Mouse (Mus musculus) lung, embryonic 16.5 days (tissue): ENCODE data around the gene Nprl2. TPM values are rescaled to one million over a fixed set of nuclear protein-coding genes. Genes with fewer than 3 reads are reported as not detected.
A peak's percentile ranks its signal among the peaks of the same experiment; 100 is the strongest.

Experiments used
- ATAC-seq: fragments of 200-750 bp; cut with Nextera tagmentation; 2 replicates; pipeline ENCODE4 v1.8.0; 2017; ENCODE audit warnings: low read depth, mild to moderate bottlenecking, moderate library complexity
- H3K27ac ChIP-seq: fragments of 300-500 bp; sonication (generic); 2 replicates; pipeline ENCODE4 v1.5.1; 2014; ENCODE audit warnings: mild to moderate bottlenecking, control low read depth, low read length
- H3K27me3 ChIP-seq: fragments of 300-500 bp; sonication (generic); 2 replicates; pipeline ENCODE4 v1.6.1; 2014; ENCODE audit warnings: low read depth, low read length, mixed read lengths; ENCODE audit not compliant: control insufficient read depth, insufficient read depth
- H3K36me3 ChIP-seq: fragments of 300-500 bp; sonication (generic); 2 replicates; pipeline ENCODE4 v1.6.1; 2014; ENCODE audit warnings: low read length; ENCODE audit not compliant: control insufficient read depth, insufficient read depth
- H3K4me1 ChIP-seq: fragments of 300-500 bp; sonication (generic); replicated peaks from 2 replicates; pipeline ENCODE4 v1.6.1; 2014; ENCODE audit warnings: low read length, mixed read lengths; ENCODE audit not compliant: control insufficient read depth, insufficient read depth
- H3K4me2 ChIP-seq: fragments of 300-500 bp; sonication (generic); 2 replicates; pipeline ENCODE4 v1.6.1; 2014; ENCODE audit warnings: low read depth, low read length, control low read depth
- H3K4me3 ChIP-seq: fragments of 300-500 bp; sonication (generic); 2 replicates; pipeline ENCODE4 v1.5.1; 2014; ENCODE audit warnings: mild to moderate bottlenecking, low read length, control low read depth
- H3K9ac ChIP-seq: fragments of 300-500 bp; sonication (generic); 2 replicates; pipeline ENCODE4 v1.6.1; 2014; ENCODE audit warnings: low read length, control low read depth
- H3K9me3 ChIP-seq: fragments of 300-500 bp; sonication (generic); 2 replicates; pipeline ENCODE4 v1.6.1; 2016; ENCODE audit warnings: low read length; ENCODE audit not compliant: control insufficient read depth
- WGBS: fragments of 180-500 bp; shearing (Covaris S2); extraction: QIAGEN DNeasy Blood & Tissue Kit; methylation state at CpG from one replicate; pipeline ENCODE4 v1.1.7; 2014; 5-methylcytosine and 5-hydroxymethylcytosine counted together
- polyA plus RNA-seq: library from polyadenylated mRNA; unstranded; fragments of >200 nt; fragmentation: Nextera tagmentation; extraction: Ambion mirVana; gene quantifications from 2 replicates; pipeline ENCODE4 v1.2.1, GENCODE M21; 2015

Gene Nprl2
- polyA plus RNA-seq, 1 experiment from 2014 or later: 43.7 TPM

DNA sequence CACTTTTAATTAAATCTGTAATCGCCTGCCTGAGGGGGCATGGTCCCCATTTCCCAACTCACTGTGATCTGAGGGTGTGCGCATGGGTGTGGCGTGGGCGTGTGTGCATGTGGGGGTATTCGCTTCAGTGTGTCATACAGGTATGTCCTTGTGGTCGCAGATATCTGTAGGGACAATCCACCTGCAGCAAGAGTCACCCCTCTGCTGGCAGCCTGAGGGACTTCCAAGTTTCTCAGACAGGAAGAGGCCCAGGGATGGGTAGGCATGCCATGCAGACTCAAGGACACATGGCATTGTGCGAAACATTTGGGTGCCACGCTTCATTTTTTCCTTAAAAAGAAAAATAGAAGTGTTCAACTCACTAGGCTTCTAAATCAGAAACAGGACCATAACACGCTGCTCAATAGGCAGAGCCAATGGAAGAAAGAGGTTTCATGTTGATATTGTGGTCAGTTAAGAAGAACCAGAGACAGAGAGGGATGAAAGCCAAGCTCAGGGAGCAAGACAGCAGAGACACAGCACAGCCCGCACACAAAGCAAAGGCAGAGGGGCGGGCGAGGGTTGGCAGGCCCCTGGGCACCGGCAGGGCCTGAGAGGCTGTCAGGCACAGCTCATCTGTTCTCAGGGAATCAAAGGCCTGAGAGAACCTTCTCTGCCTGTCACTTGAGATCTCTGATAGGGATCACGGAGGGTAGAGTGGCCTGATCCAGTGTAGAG, 31.5 kb upstream of the Nprl2 start:
- no peak for ATAC-seq
- Histone ChIP-seq H3K36me3 (no peaks in the 10 kb centered on the region), H3K27ac (no peak overlapping the region), H3K9ac (no peak overlapping the region), H3K4me1 (no peaks in the 10 kb centered on the region), H3K4me3 (no peak overlapping the region), H3K9me3 (no peaks in the 10 kb centered on the region), H3K27me3 (no peaks in the 10 kb centered on the region; the same call in 1 of the 2 replicates), H3K4me2 (no peak overlapping the region)
- 74% methylated on average over 14 of the region's 14 CpGs for WGBS

DNA sequence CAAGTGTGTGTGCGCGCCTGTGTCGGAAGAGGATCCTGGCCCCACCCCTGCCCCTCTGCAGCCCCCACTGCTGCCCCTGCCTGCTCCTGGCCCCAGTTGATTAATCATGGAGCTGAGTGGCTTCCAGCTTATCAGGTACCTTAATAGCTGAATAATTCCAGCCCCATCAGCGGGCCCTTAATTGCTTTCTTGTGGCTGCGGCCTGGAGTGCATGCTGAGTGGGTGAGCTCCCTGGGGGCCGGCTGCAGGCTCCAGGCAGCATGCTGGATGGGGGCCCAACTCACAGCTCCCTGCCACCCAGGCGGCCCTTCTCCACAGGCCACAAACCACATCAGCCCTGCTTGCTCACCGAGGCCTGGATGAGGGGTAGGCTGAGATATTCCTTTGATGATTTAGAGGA, 30.6 kb upstream of the Nprl2 start:
- no peaks in the 10 kb centered on the region for H3K4me1 ChIP-seq
- WGBS: 50% methylated on average over 8 of the region's 8 CpGs
- H3K9me3 ChIP-seq: no peaks in the 10 kb centered on the region
- H3K4me2 ChIP-seq: no peak overlapping the region
- ATAC-seq: no peak
- no peak overlapping the region for H3K9ac ChIP-seq
- no peak overlapping the region for H3K4me3 ChIP-seq
- no peaks in the 10 kb centered on the region for H3K36me3 ChIP-seq
- no peak overlapping the region for H3K27ac ChIP-seq
- H3K27me3 ChIP-seq: no peaks in the 10 kb centered on the region; the same call in 1 of the 2 replicates

GRCm38 (mm10) chr9:107512326-107512725, 29.7 kb upstream of the Nprl2 start:
- no peak overlapping the region for H3K4me3 ChIP-seq
- H3K9me3 ChIP-seq: no peaks in the 10 kb centered on the region
- no peaks in the 10 kb centered on the region; the same call in 1 of the 2 replicates for H3K27me3 ChIP-seq
- no peak for ATAC-seq
- no peak overlapping the region for H3K27ac ChIP-seq
- no peaks in the 10 kb centered on the region for H3K36me3 ChIP-seq
- WGBS: 73% methylated on average over 16 of the region's 16 CpGs
- no peak overlapping the region for H3K9ac ChIP-seq
- no peaks in the 10 kb centered on the region for H3K4me1 ChIP-seq
- no peak overlapping the region for H3K4me2 ChIP-seq

GRCm38 (mm10) chr9:107514303-107514955, 27.6 kb upstream of the Nprl2 start:
- Histone ChIP-seq H3K4me1 (no peaks in the 10 kb centered on the region), H3K9ac (no peak overlapping the region), H3K36me3 (no peaks in the 10 kb centered on the region), H3K4me2 (no peak overlapping the region), H3K4me3 (no peak overlapping the region), H3K27me3 (no peaks in the 10 kb centered on the region; the same call in 1 of the 2 replicates), H3K27ac (no peak overlapping the region), H3K9me3 (no peaks in the 10 kb centered on the region)
- no peak for ATAC-seq
- 11% methylated on average over 14 of the region's 14 CpGs for WGBS

GRCm38 (mm10) chr9:107520331-107520730, 21.7 kb upstream of the Nprl2 start:
- Histone ChIP-seq H3K4me2 (no peak overlapping the region), H3K36me3 (no peaks in the 10 kb centered on the region), H3K4me1 (peaks cover 9% of the 10 kb centered on the region), H3K27me3 (peaks cover 4% of the 10 kb centered on the region), H3K4me3 (no peak overlapping the region), H3K9ac (no peak overlapping the region), H3K27ac (no peak overlapping the region), H3K9me3 (no peaks in the 10 kb centered on the region)
- 57% methylated on average over 6 of the region's 6 CpGs for WGBS
- ATAC-seq: no peak

- Histone ChIP-seq H3K4me2 (peak overlapping the region; percentile 51; the same call in 1 of the 2 replicates), H3K4me3 (no peak overlapping the region), H3K27ac (no peak overlapping the region), H3K36me3 (no peaks in the 10 kb centered on the region), H3K9me3 (no peaks in the 10 kb centered on the region), H3K9ac (no peak overlapping the region), H3K4me1 (peaks cover 9% of the 10 kb centered on the region), H3K27me3 (peaks cover 13% of the 10 kb centered on the region)
- no peak for ATAC-seq
- 36% methylated on average over 5 of the region's 5 CpGs for WGBS
These were observed 20.8 kb upstream of the Nprl2 start for GRCm38 (mm10) chr9:107521190-107521589.

- Histone ChIP-seq H3K9me3 (no peaks in the 10 kb centered on the region), H3K4me1 (peaks cover 15% of the 10 kb centered on the region), H3K4me3 (peak overlapping the region; percentile 31), H3K27me3 (peaks cover 14% of the 10 kb centered on the region), H3K27ac (no peak overlapping the region), H3K9ac (peak overlapping the region; percentile 43), H3K36me3 (no peaks in the 10 kb centered on the region), H3K4me2 (peak overlapping the region; percentile 51)
- WGBS: 17% methylated on average over 25 of the region's 25 CpGs
- ATAC-seq: peak; percentile 31; the same call in 1 of the 2 replicates
These were observed 20.2 kb upstream of the Nprl2 start for GRCm38 (mm10) chr9:107521711-107522399.

- Histone ChIP-seq H3K27me3 (peaks cover 18% of the 10 kb centered on the region), H3K9me3 (no peaks in the 10 kb centered on the region), H3K27ac (no peak overlapping the region), H3K9ac (peak overlapping the region; percentile 43), H3K4me2 (peak overlapping the region; percentile 51), H3K4me3 (no peak overlapping the region; the same call in 1 of the 2 replicates), H3K36me3 (no peaks in the 10 kb centered on the region), H3K4me1 (peaks cover 17% of the 10 kb centered on the region)
- WGBS: 24% methylated on average over 2 of the region's 2 CpGs
- ATAC-seq: no peak
These were observed 19.7 kb upstream of the Nprl2 start for GRCm38 (mm10) chr9:107522400-107522711.
